Mouse (Mus musculus) forebrain, embryonic 11.5 days (tissue): ENCODE results near the gene Fktn. TPM values are rescaled to one million over a fixed set of nuclear protein-coding genes. Genes with fewer than 3 reads are reported as not detected.
"Not testable (repeated sequence)": the region's sequence is repeated elsewhere in the genome, so short reads cannot be mapped to it uniquely, and the experiment has no call there.

Source experiments
- ATAC-seq: fragments of 200-750 bp; cut with Nextera tagmentation; replicated peaks from 2 replicates; pipeline ENCODE4 v1.8.0; 2017; ENCODE audit warnings: moderate TSS enrichment; ENCODE audit not compliant: low FRiP score
- DNase-seq: peaks from one replicate; pipeline ENCODE4 v3.0.0-alpha.2; 2017; ENCODE audit warnings: low spot score
- H3K27ac ChIP-seq: fragments of 300-500 bp; sonication (generic); 2 replicates; pipeline ENCODE4 v1.5.1; 2014; ENCODE audit warnings: low read depth, low read length
- H3K27me3 ChIP-seq: fragments of 300-500 bp; sonication (generic); 2 replicates; pipeline ENCODE4 v1.6.1; 2014; ENCODE audit warnings: mild to moderate bottlenecking, low read length, mixed read lengths; ENCODE audit not compliant: control insufficient read depth, insufficient read depth
- H3K36me3 ChIP-seq: fragments of 300-500 bp; sonication (generic); 2 replicates; pipeline ENCODE4 v1.6.1; 2014; ENCODE audit warnings: mild to moderate bottlenecking, low read length, moderate library complexity, mixed read lengths; ENCODE audit not compliant: control insufficient read depth, insufficient read depth
- H3K4me1 ChIP-seq: fragments of 300-500 bp; sonication (generic); replicated peaks from 2 replicates; pipeline ENCODE4 v1.6.1; 2014; ENCODE audit warnings: low read length, mixed read lengths; ENCODE audit not compliant: control insufficient read depth, insufficient read depth
- H3K4me2 ChIP-seq: fragments of 300-500 bp; sonication (generic); 2 replicates; pipeline ENCODE4 v1.6.1; 2014; ENCODE audit warnings: low read depth, mild to moderate bottlenecking, low read length, moderate library complexity, mixed read lengths; ENCODE audit not compliant: severe bottlenecking
- H3K4me3 ChIP-seq: fragments of 300-500 bp; sonication (generic); 2 replicates; pipeline ENCODE4 v1.5.1; 2014; ENCODE audit warnings: low read depth, low read length
- H3K9ac ChIP-seq: fragments of 300-500 bp; sonication (generic); 2 replicates; pipeline ENCODE4 v1.6.1; 2014; ENCODE audit warnings: low read length
- H3K9me3 ChIP-seq: fragments of 300-500 bp; sonication (generic); 2 replicates; pipeline ENCODE4 v1.6.1; 2016; ENCODE audit warnings: low read length, mixed read lengths; ENCODE audit not compliant: control insufficient read depth
- WGBS: fragments of 180-500 bp; shearing (Covaris S2); extraction: QIAGEN DNeasy Blood & Tissue Kit; methylation state at CpG from one replicate; pipeline ENCODE4 v1.1.7; 2014; 5-methylcytosine and 5-hydroxymethylcytosine counted together
- polyA plus RNA-seq: library from polyadenylated mRNA; unstranded; fragments of >200 nt; fragmentation: Nextera tagmentation; extraction: Ambion mirVana; gene quantifications from 2 replicates; pipeline ENCODE4 v1.2.1, GENCODE M21; 2014

The Fktn gene
- 18.7 and 25.4 TPM in 2 replicates for polyA plus RNA-seq

GRCm38 (mm10) chr4:53713704-53714050 lies at the start of gene Fktn:
Fktn (plus strand) TSS chr4:53713998.
- Histone ChIP-seq H3K4me2 (peak within 1 kb of the TSS; percentile 91), H3K27me3 (no peaks in the 10 kb centered on the region), H3K36me3 (no peaks in the 10 kb centered on the region), H3K4me3 (peak within 1 kb of the TSS; percentile 82), H3K4me1 (no peaks in the 10 kb centered on the region), H3K27ac (peak within 1 kb of the TSS; percentile 85), H3K9me3 (no peaks in the 10 kb centered on the region), H3K9ac (peak within 1 kb of the TSS; percentile 86)
- peak; percentile 88 for ATAC-seq
- no peak for DNase-seq
- 14% methylated on average over 7 of the region's 7 CpGs for WGBS

GRCm38 (mm10) chr4:53682092-53682491 lies 31.7 kb upstream of the Fktn start:
- H3K4me3 ChIP-seq, result no peak overlapping the region
- no peaks in the 10 kb centered on the region; the same call in 1 of the 2 replicates for H3K36me3 ChIP-seq
- H3K9ac ChIP-seq, result no peak overlapping the region
- 89% methylated on average over 8 of the region's 8 CpGs for WGBS
- no peaks in the 10 kb centered on the region for H3K27me3 ChIP-seq
- ATAC-seq, result no peak
- no peaks in the 10 kb centered on the region for H3K9me3 ChIP-seq
- no peak overlapping the region for H3K27ac ChIP-seq
- H3K4me1 ChIP-seq, result no peaks in the 10 kb centered on the region
- H3K4me2 ChIP-seq, result no peak overlapping the region
- DNase-seq, result no peak

GRCm38 (mm10) chr4:53688965-53689364 lies 24.8 kb upstream of the Fktn start:
- H3K4me3 ChIP-seq, result no peak overlapping the region
- no peaks in the 10 kb centered on the region for H3K4me1 ChIP-seq
- H3K27me3 ChIP-seq, result no peaks in the 10 kb centered on the region
- no peak overlapping the region for H3K9ac ChIP-seq
- H3K36me3 ChIP-seq, result no peaks in the 10 kb centered on the region; the same call in 1 of the 2 replicates
- ATAC-seq (no peak), DNase-seq (no peak)
- H3K9me3 ChIP-seq, result no peaks in the 10 kb centered on the region
- H3K4me2 ChIP-seq, result no peak overlapping the region
- no peak overlapping the region for H3K27ac ChIP-seq
- WGBS, result 91% methylated on average over 4 of the region's 4 CpGs

GRCm38 (mm10) chr4:53691418-53691817 lies 22.4 kb upstream of the Fktn start:
- ATAC-seq (no peak), DNase-seq (no peak)
- H3K4me1 ChIP-seq, result no peaks in the 10 kb centered on the region
- no peaks in the 10 kb centered on the region for H3K9me3 ChIP-seq
- WGBS, result 38% methylated on average over 1 of the region's 1 CpGs
- no peak overlapping the region for H3K4me2 ChIP-seq
- H3K27me3 ChIP-seq, result no peaks in the 10 kb centered on the region
- no peak overlapping the region for H3K4me3 ChIP-seq
- no peak overlapping the region for H3K27ac ChIP-seq
- H3K9ac ChIP-seq, result no peak overlapping the region
- H3K36me3 ChIP-seq, result no peaks in the 10 kb centered on the region; the same call in 1 of the 2 replicates

- H3K9me3 ChIP-seq, DNase-seq, ATAC-seq, H3K4me2 ChIP-seq, H3K27me3 ChIP-seq, H3K4me1 ChIP-seq, H3K36me3 ChIP-seq, H3K9ac ChIP-seq, H3K27ac ChIP-seq, H3K4me3 ChIP-seq: not testable (repeated sequence)
Observed at GRCm38 (mm10) chr4:53709166-53709565, 4.6 kb upstream of the Fktn start.

- Histone ChIP-seq H3K4me2 (no peak overlapping the region), H3K9me3 (no peaks in the 10 kb centered on the region), H3K4me1 (no peaks in the 10 kb centered on the region), H3K4me3 (no peak overlapping the region), H3K27me3 (no peaks in the 10 kb centered on the region), H3K36me3 (no peaks in the 10 kb centered on the region), H3K27ac (no peak overlapping the region), H3K9ac (no peak overlapping the region)
- ATAC-seq (no peak), DNase-seq (no peak)
- 94% methylated on average over 2 of the region's 2 CpGs for WGBS
Observed at GRCm38 (mm10) chr4:53710021-53710420, 3.8 kb upstream of the Fktn start.

- no peaks in the 10 kb centered on the region for H3K27me3 ChIP-seq
- no peak overlapping the region for H3K4me3 ChIP-seq
- 91% methylated on average over 6 of the region's 6 CpGs for WGBS
- H3K4me1 ChIP-seq, result no peaks in the 10 kb centered on the region
- no peak overlapping the region for H3K9ac ChIP-seq
- H3K9me3 ChIP-seq, result no peaks in the 10 kb centered on the region
- no peak for ATAC-seq
- H3K4me2 ChIP-seq, result no peak overlapping the region
- H3K27ac ChIP-seq, result no peak overlapping the region
- no peaks in the 10 kb centered on the region for H3K36me3 ChIP-seq
- no peak for DNase-seq
Observed at GRCm38 (mm10) chr4:53710555-53711328, 3.1 kb upstream of the Fktn start.

GRCm38 (mm10) chr4:53714051-53714814 lies 435 bp downstream of the Fktn start:
- H3K27me3 ChIP-seq, result no peaks in the 10 kb centered on the region
- DNase-seq (peak; percentile 94), ATAC-seq (peak; percentile 98)
- WGBS, result 4% methylated on average over 58 of the region's 58 CpGs
- H3K4me3 ChIP-seq, result peak overlapping the region; percentile 82
- H3K4me1 ChIP-seq, result no peaks in the 10 kb centered on the region
- no peaks in the 10 kb centered on the region for H3K9me3 ChIP-seq
- H3K36me3 ChIP-seq, result no peaks in the 10 kb centered on the region
- peak overlapping the region; percentile 85 for H3K27ac ChIP-seq
- H3K4me2 ChIP-seq, result peak overlapping the region; percentile 91
- peak overlapping the region; percentile 86 for H3K9ac ChIP-seq
